Mouse (Mus musculus) lung, embryonic 15.5 days (tissue): ENCODE measurements around the gene Nr4a1. TPM values are rescaled to one million over a fixed set of nuclear protein-coding genes. Genes with fewer than 3 reads are reported as not detected.

ENCODE experiments used
- ATAC-seq: fragments of 200-750 bp; cut with Nextera tagmentation; 2 replicates; pipeline ENCODE4 v1.8.0; 2017; ENCODE audit warnings: moderate number of reproducible peaks, borderline replicate concordance; ENCODE audit not compliant: low FRiP score, low TSS enrichment; ENCODE audit errors: extremely low read depth
- H3K27ac ChIP-seq: fragments of 300-500 bp; sonication (generic); 2 replicates; pipeline ENCODE4 v1.5.1; 2015; ENCODE audit warnings: moderate library complexity, mild to moderate bottlenecking, inconsistent platforms
- H3K27me3 ChIP-seq: fragments of 300-500 bp; sonication (generic); 2 replicates; pipeline ENCODE4 v1.6.1; 2015; ENCODE audit warnings: inconsistent platforms
- H3K36me3 ChIP-seq: fragments of 300-500 bp; sonication (generic); 2 replicates; pipeline ENCODE4 v1.6.1; 2015; ENCODE audit warnings: inconsistent platforms
- H3K4me1 ChIP-seq: fragments of 300-500 bp; sonication (generic); 2 replicates; pipeline ENCODE4 v1.6.1; 2015; ENCODE audit warnings: inconsistent platforms
- H3K4me2 ChIP-seq: fragments of 300-500 bp; sonication (generic); 2 replicates; pipeline ENCODE4 v1.6.1; 2015; ENCODE audit warnings: inconsistent platforms, mild to moderate bottlenecking, moderate library complexity
- H3K4me3 ChIP-seq: fragments of 300-500 bp; sonication (generic); 2 replicates; pipeline ENCODE4 v1.5.1; 2015; ENCODE audit warnings: mild to moderate bottlenecking, inconsistent platforms
- H3K9ac ChIP-seq: fragments of 300-500 bp; sonication (generic); 2 replicates; pipeline ENCODE4 v1.6.1; 2015; ENCODE audit warnings: inconsistent platforms
- H3K9me3 ChIP-seq: fragments of 300-500 bp; sonication (generic); 2 replicates; pipeline ENCODE4 v1.6.1; 2016; ENCODE audit warnings: inconsistent platforms
- WGBS: fragments of 180-500 bp; shearing (Covaris S2); methylation state at CpG from one replicate; pipeline ENCODE4 v1.1.7; 2015; 5-methylcytosine and 5-hydroxymethylcytosine counted together
- polyA plus RNA-seq: library from polyadenylated mRNA; unstranded; fragments of >200 nt; fragmentation: Nextera tagmentation; extraction: Ambion mirVana; gene quantifications from 2 replicates; pipeline ENCODE4 v1.2.1, GENCODE M21; 2015

Gene Nr4a1
- polyA plus RNA-seq, 1 experiment from 2014 or later, result 9.9 TPM

GRCm38 (mm10) chr15:101294028-101294894 is 40.2 kb downstream of the Nr4a1 start:
- Histone ChIP-seq H3K27ac (peak overlapping the region; percentile 93), H3K36me3 (peaks cover 24% of the 10 kb centered on the region), H3K4me1 (peaks cover 30% of the 10 kb centered on the region), H3K9ac (peak overlapping the region; percentile 40), H3K4me2 (peak overlapping the region; percentile 51), H3K9me3 (no peaks in the 10 kb centered on the region), H3K27me3 (no peaks in the 10 kb centered on the region), H3K4me3 (peak overlapping the region; percentile 42)
- ATAC-seq, result peak; percentile 81
- 31% methylated on average over 16 of the region's 16 CpGs for WGBS

- Histone ChIP-seq H3K27ac (peak overlapping the region; percentile 93), H3K4me1 (peaks cover 33% of the 10 kb centered on the region), H3K27me3 (no peaks in the 10 kb centered on the region), H3K4me3 (peak overlapping the region; percentile 42), H3K9ac (0 out of 2 replicates have a peak overlapping the region, but pooled peaks have one; percentile 13), H3K9me3 (no peaks in the 10 kb centered on the region), H3K36me3 (peaks cover 16% of the 10 kb centered on the region), H3K4me2 (peak overlapping the region; percentile 51)
- peak; percentile 69 for ATAC-seq
- 41% methylated on average over 7 of the region's 7 CpGs for WGBS
These were observed 41.0 kb downstream of the Nr4a1 start for GRCm38 (mm10) chr15:101295106-101295505.

- Histone ChIP-seq H3K9me3 (no peaks in the 10 kb centered on the region), H3K27me3 (no peaks in the 10 kb centered on the region), H3K4me2 (peak overlapping the region; percentile 51), H3K36me3 (peaks cover 11% of the 10 kb centered on the region), H3K27ac (peak overlapping the region; percentile 93), H3K4me1 (peaks cover 33% of the 10 kb centered on the region), H3K4me3 (peak overlapping the region; percentile 5; the same call in 1 of the 2 replicates), H3K9ac (0 out of 2 replicates have a peak overlapping the region, but pooled peaks have one; percentile 13)
- ATAC-seq, result peak; percentile 21; the same call in 1 of the 2 replicates
- 63% methylated on average over 10 of the region's 10 CpGs for WGBS
These were observed 41.5 kb downstream of the Nr4a1 start for GRCm38 (mm10) chr15:101295616-101296015.

- peaks cover 33% of the 10 kb centered on the region for H3K4me1 ChIP-seq
- H3K9ac ChIP-seq, result no peak overlapping the region
- H3K27ac ChIP-seq, result peak overlapping the region; percentile 93
- H3K9me3 ChIP-seq, result no peaks in the 10 kb centered on the region
- 56% methylated on average over 11 of the region's 11 CpGs for WGBS
- peaks cover 6% of the 10 kb centered on the region for H3K36me3 ChIP-seq
- no peaks in the 10 kb centered on the region for H3K27me3 ChIP-seq
- no peak for ATAC-seq
- H3K4me2 ChIP-seq, result peak overlapping the region; percentile 51
- no peak overlapping the region for H3K4me3 ChIP-seq
These were observed 42.0 kb downstream of the Nr4a1 start for GRCm38 (mm10) chr15:101296091-101296490.

GRCm38 (mm10) chr15:101297988-101298387 is 43.9 kb downstream of the Nr4a1 start:
- Histone ChIP-seq H3K36me3 (no peaks in the 10 kb centered on the region), H3K9ac (no peak overlapping the region), H3K4me2 (no peak overlapping the region), H3K4me3 (no peak overlapping the region), H3K9me3 (no peaks in the 10 kb centered on the region), H3K27me3 (no peaks in the 10 kb centered on the region), H3K27ac (no peak overlapping the region), H3K4me1 (peaks cover 28% of the 10 kb centered on the region)
- no peak for ATAC-seq
- 46% methylated on average over 7 of the region's 7 CpGs for WGBS

GRCm38 (mm10) chr15:101298550-101298949 is 44.5 kb downstream of the Nr4a1 start:
- Histone ChIP-seq H3K4me2 (no peak overlapping the region; the same call in 1 of the 2 replicates), H3K9me3 (no peaks in the 10 kb centered on the region), H3K4me1 (peaks cover 28% of the 10 kb centered on the region), H3K27ac (no peak overlapping the region), H3K4me3 (no peak overlapping the region), H3K9ac (no peak overlapping the region), H3K27me3 (no peaks in the 10 kb centered on the region), H3K36me3 (no peaks in the 10 kb centered on the region)
- ATAC-seq, result no peak
- 31% methylated on average over 7 of the region's 7 CpGs for WGBS

GRCm38 (mm10) chr15:101299480-101299960 is 45.5 kb downstream of the Nr4a1 start:
- whole genome bisulfite sequencing, result 62% methylated on average over 14 of the region's 14 CpGs
- H3K4me1 ChIP-seq, result peaks cover 28% of the 10 kb centered on the region
- no peaks in the 10 kb centered on the region for H3K36me3 ChIP-seq
- no peak overlapping the region for H3K4me3 ChIP-seq
- H3K27ac ChIP-seq, result no peak overlapping the region
- no peaks in the 10 kb centered on the region for H3K27me3 ChIP-seq
- H3K9me3 ChIP-seq, result no peaks in the 10 kb centered on the region
- no peak overlapping the region for H3K9ac ChIP-seq
- ATAC-seq, result no peak
- H3K4me2 ChIP-seq, result no peak overlapping the region

- Histone ChIP-seq H3K9ac (no peak overlapping the region), H3K36me3 (no peaks in the 10 kb centered on the region), H3K27ac (no peak overlapping the region), H3K4me2 (no peak overlapping the region), H3K4me1 (peaks cover 23% of the 10 kb centered on the region), H3K4me3 (no peak overlapping the region), H3K27me3 (no peaks in the 10 kb centered on the region), H3K9me3 (no peaks in the 10 kb centered on the region)
- WGBS, result 52% methylated on average over 6 of the region's 6 CpGs
- no peak for ATAC-seq
These were observed 46.1 kb downstream of the Nr4a1 start for GRCm38 (mm10) chr15:101300128-101300527.

GRCm38 (mm10) chr15:101302201-101302600 is 48.1 kb downstream of the Nr4a1 start:
- Histone ChIP-seq H3K4me2 (no peak overlapping the region), H3K36me3 (no peaks in the 10 kb centered on the region), H3K4me1 (peaks cover 15% of the 10 kb centered on the region), H3K27ac (no peak overlapping the region), H3K4me3 (no peak overlapping the region), H3K9ac (no peak overlapping the region), H3K9me3 (no peaks in the 10 kb centered on the region), H3K27me3 (no peaks in the 10 kb centered on the region)
- WGBS, result 78% methylated on average over 3 of the region's 3 CpGs
- no peak for ATAC-seq

- Histone ChIP-seq H3K9me3 (no peaks in the 10 kb centered on the region), H3K4me1 (peaks cover 13% of the 10 kb centered on the region), H3K27me3 (no peaks in the 10 kb centered on the region), H3K36me3 (no peaks in the 10 kb centered on the region), H3K4me2 (no peak overlapping the region), H3K27ac (no peak overlapping the region), H3K9ac (no peak overlapping the region), H3K4me3 (no peak overlapping the region)
- 71% methylated on average over 4 of the region's 4 CpGs for WGBS
- ATAC-seq, result no peak
These were observed 49.8 kb downstream of the Nr4a1 start for GRCm38 (mm10) chr15:101303830-101304229.

GRCm38 (mm10) chr15:101306459-101306858 is 52.4 kb downstream of the Nr4a1 start:
- Histone ChIP-seq H3K9me3 (no peaks in the 10 kb centered on the region), H3K27me3 (no peaks in the 10 kb centered on the region), H3K27ac (no peak overlapping the region), H3K4me1 (peaks cover 16% of the 10 kb centered on the region), H3K4me2 (no peak overlapping the region), H3K4me3 (no peak overlapping the region), H3K9ac (no peak overlapping the region), H3K36me3 (no peaks in the 10 kb centered on the region)
- no peak for ATAC-seq
- WGBS, result 86% methylated on average over 4 of the region's 4 CpGs
